Mouse (Mus musculus): ENCODE data around the gene Ccdc6. TPM values are rescaled to one million over a fixed set of nuclear protein-coding genes. Genes with fewer than 3 reads are reported as not detected.

Gene Ccdc6
- polyA plus RNA-seq, 1 experiment from 2014 or later = 8.9 TPM

GRCm38 (mm10) chr10:70224571-70224970, 127.7 kb downstream of the Ccdc6 start:
- Histone ChIP-seq H3K27ac (no peak overlapping the region), H3K36me3 (no peaks in the 10 kb centered on the region), H3K27me3 (no peaks in the 10 kb centered on the region), H3K9ac (no peak overlapping the region), H3K4me2 (no peak overlapping the region), H3K4me1 (replicated peaks) (no peaks in the 10 kb centered on the region), H3K4me3 (replicated peaks) (no peak overlapping the region), H3K9me3 (replicated peaks) (no peaks in the 10 kb centered on the region)
- no peak for DNase-seq
- ATAC-seq (ENCODE audit: low read depth) = no peak
- WGBS (ENCODE audit: insufficient replicate concordance) = 65% methylated on average over 6 of the region's 6 CpGs

DNA sequence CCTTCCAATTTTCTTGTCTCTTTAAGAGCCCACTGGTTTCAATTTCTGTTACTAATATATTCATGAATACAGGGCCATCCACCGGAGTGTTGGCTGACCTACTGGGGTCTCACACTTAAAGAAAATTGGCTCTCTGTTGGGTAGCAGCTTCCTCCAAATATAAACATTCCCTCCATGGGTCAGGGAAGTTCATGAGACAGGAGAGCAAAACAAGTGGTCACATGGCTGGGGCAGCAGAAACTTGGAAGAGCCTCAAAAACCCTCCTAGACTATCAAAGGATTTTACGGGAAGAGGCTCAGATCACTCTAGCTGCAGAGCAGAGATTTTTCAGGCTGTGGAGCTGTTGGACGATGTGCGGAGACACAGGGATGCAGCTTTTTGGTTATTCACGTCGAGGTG, 128.8 kb downstream of the Ccdc6 start:
- Histone ChIP-seq H3K4me1 (replicated peaks) (no peaks in the 10 kb centered on the region), H3K27me3 (no peaks in the 10 kb centered on the region), H3K9ac (no peak overlapping the region), H3K4me3 (replicated peaks) (no peak overlapping the region), H3K4me2 (no peak overlapping the region), H3K36me3 (no peaks in the 10 kb centered on the region), H3K9me3 (replicated peaks) (no peaks in the 10 kb centered on the region), H3K27ac (no peak overlapping the region)
- ATAC-seq (ENCODE audit: low read depth) (no peak), DNase-seq (no peak)
- 72% methylated on average over 6 of the region's 6 CpGs for WGBS (ENCODE audit: insufficient replicate concordance)

DNA sequence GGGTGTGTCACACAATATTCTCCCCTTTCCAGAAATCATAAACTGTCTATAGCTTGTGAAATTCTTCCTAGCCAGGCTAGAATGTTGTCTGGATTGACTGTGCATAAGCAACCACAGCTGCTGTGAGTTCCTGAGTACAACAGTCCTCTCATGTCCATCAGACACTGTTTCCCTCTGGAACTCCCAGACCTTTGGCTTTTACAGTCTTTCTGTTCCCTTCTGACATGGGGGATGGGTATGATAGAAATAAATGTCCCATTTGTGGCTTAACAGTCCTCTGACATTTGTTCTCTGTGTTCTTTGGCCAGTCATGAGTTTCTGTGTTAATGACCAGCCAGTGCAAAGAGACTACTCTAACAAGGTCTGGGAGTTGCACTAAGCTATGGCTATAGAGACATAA, 129.7 kb downstream of the Ccdc6 start:
- no peaks in the 10 kb centered on the region for H3K36me3 ChIP-seq
- H3K4me1 ChIP-seq (replicated peaks) = no peaks in the 10 kb centered on the region
- DNase-seq (no peak), ATAC-seq (ENCODE audit: low read depth) (no peak)
- no peaks in the 10 kb centered on the region for H3K9me3 ChIP-seq (replicated peaks)
- H3K4me2 ChIP-seq = no peak overlapping the region
- no peak overlapping the region for H3K9ac ChIP-seq
- no peak overlapping the region for H3K27ac ChIP-seq
- H3K4me3 ChIP-seq (replicated peaks) = no peak overlapping the region
- H3K27me3 ChIP-seq = no peaks in the 10 kb centered on the region

DNA sequence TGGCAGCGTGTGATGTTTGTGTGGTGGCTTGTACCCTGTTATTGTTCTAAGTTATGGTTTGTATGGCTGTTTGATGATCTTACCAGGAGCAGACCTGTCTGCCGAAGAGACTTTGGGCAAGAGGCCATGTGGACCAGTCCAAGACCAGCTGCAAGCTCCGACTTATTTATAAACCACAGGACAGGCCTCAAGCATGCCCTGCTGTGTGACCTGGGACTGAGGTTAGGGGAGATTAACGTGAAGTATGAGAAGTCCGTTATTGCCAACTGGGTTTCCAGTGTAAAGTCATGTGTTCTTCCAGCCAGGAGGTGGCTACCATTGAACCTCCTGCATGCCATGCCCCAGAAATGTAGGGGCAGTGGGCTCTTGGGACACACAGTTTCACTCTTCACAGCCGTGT, 133.4 kb downstream of the Ccdc6 start:
- Histone ChIP-seq H3K27me3 (no peaks in the 10 kb centered on the region), H3K4me1 (replicated peaks) (no peaks in the 10 kb centered on the region), H3K27ac (no peak overlapping the region), H3K4me3 (replicated peaks) (no peak overlapping the region), H3K9ac (no peak overlapping the region), H3K9me3 (replicated peaks) (no peaks in the 10 kb centered on the region), H3K36me3 (no peaks in the 10 kb centered on the region), H3K4me2 (no peak overlapping the region)
- no peak for DNase-seq
- ATAC-seq (ENCODE audit: low read depth) = no peak
- 67% methylated on average over 6 of the region's 6 CpGs for WGBS (ENCODE audit: insufficient replicate concordance)

DNA sequence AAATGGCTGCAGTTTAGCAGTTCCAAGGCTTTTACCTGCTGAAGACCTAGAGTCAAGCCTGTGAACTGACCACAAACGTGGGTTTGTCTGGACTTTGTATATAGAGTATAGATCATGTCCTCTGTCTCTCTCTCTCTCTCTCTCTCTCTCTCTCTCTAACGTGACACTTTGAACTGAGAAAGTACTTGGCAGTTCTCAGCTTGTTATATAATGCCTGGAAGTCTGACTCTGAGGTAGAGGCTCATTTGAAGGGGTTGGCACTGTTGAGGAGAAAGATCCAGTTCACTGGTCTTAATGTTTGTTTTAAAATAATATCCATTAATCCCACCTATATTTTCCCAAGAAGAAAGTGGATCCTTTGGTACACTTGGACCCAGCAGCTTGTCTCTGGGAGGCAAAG, 141.0 kb downstream of the Ccdc6 start:
- H3K4me2 ChIP-seq = no peak overlapping the region
- peaks cover 3% of the 10 kb centered on the region for H3K27me3 ChIP-seq
- no peak overlapping the region for H3K27ac ChIP-seq
- ATAC-seq (ENCODE audit: low read depth) (no peak), DNase-seq (no peak)
- no peak overlapping the region for H3K4me3 ChIP-seq (replicated peaks)
- H3K9me3 ChIP-seq (replicated peaks) = no peaks in the 10 kb centered on the region
- WGBS (ENCODE audit: insufficient replicate concordance) = 37% methylated on average over 2 of the region's 2 CpGs
- no peak overlapping the region for H3K9ac ChIP-seq
- H3K4me1 ChIP-seq (replicated peaks) = no peaks in the 10 kb centered on the region
- H3K36me3 ChIP-seq = no peaks in the 10 kb centered on the region

Other genes with a start within 250 kb of the Ccdc6 start
- gene Mrln, start 107.5 kb downstream of the Ccdc6 start, polyA plus RNA-seq (2015; fragmentation: Nextera tagmentation; extraction: Ambion mirVana) = 0.38 and 0.93 TPM in 2 replicates
- gene Slc16a9, start 148.0 kb downstream of the Ccdc6 start, polyA plus RNA-seq (2015; fragmentation: Nextera tagmentation; extraction: Ambion mirVana) = 0.45 and 0.50 TPM in 2 replicates